Mouse (Mus musculus) ES-Bruce4 (cell line): ENCODE measurements around the gene Gm38431.

Experiments
- CTCF ChIP-seq: IDR thresholded peaks from one replicate; pipeline ENCODE4 v1.8.1; 2011; ENCODE audit warnings: low read depth, low read length
- EP300 ChIP-seq: IDR thresholded peaks from 2 replicates; pipeline ENCODE4 v1.6.1; 2011; ENCODE audit warnings: low read depth, low read length; ENCODE audit not compliant: insufficient read depth
- POLR2A ChIP-seq: IDR thresholded peaks from one replicate; pipeline ENCODE4 v1.8.1; 2011; ENCODE audit warnings: low read length; ENCODE audit not compliant: insufficient read depth

GRCm38 (mm10) chr9:21135941-21136381 is 44.2 kb upstream of the Gm38431 start:
- no peak for TF ChIP-seq CTCF
- no peak for TF ChIP-seq EP300
- TF ChIP-seq POLR2A, result no peak
